Mouse (Mus musculus) intestine, embryonic 15.5 days (tissue): ENCODE measurements at regions not wholly inside any gene's neighbourhood (a gene's known extent, or its start where the extent isn't known, plus 50 kb on each side); places are given as distances from the start of the nearest gene placed in this dataset.

Experiments
- ATAC-seq: fragments of 200-750 bp; cut with Nextera tagmentation; 2 replicates; pipeline ENCODE4 v1.8.0; 2017; ENCODE audit warnings: moderate TSS enrichment, moderate library complexity
- H3K27ac ChIP-seq: fragments of 300-500 bp; sonication (generic); 2 replicates; pipeline ENCODE4 v1.5.1; 2015; ENCODE audit warnings: mild to moderate bottlenecking, inconsistent platforms
- H3K27me3 ChIP-seq: fragments of 300-500 bp; sonication (generic); replicated peaks from 2 replicates; pipeline ENCODE4 v1.6.1; 2015; ENCODE audit warnings: inconsistent platforms
- H3K36me3 ChIP-seq: fragments of 300-500 bp; sonication (generic); 2 replicates; pipeline ENCODE4 v1.6.1; 2015; ENCODE audit warnings: inconsistent platforms
- H3K4me1 ChIP-seq: fragments of 300-500 bp; sonication (generic); replicated peaks from 2 replicates; pipeline ENCODE4 v1.6.1; 2015; ENCODE audit warnings: inconsistent platforms
- H3K4me2 ChIP-seq: fragments of 300-500 bp; sonication (generic); replicated peaks from 2 replicates; pipeline ENCODE4 v1.6.1; 2015; ENCODE audit warnings: mild to moderate bottlenecking, inconsistent platforms
- H3K4me3 ChIP-seq: fragments of 300-500 bp; sonication (generic); replicated peaks from 2 replicates; pipeline ENCODE4 v1.5.1; 2015; ENCODE audit warnings: inconsistent platforms
- H3K9ac ChIP-seq: fragments of 300-500 bp; sonication (generic); 2 replicates; pipeline ENCODE4 v1.6.1; 2015; ENCODE audit warnings: inconsistent platforms
- H3K9me3 ChIP-seq: fragments of 300-500 bp; sonication (generic); 2 replicates; pipeline ENCODE4 v1.6.1; 2016; ENCODE audit warnings: inconsistent platforms
- WGBS: fragments of 180-500 bp; shearing (Covaris S2); methylation state at CpG from one replicate; pipeline ENCODE4 v1.1.7; 2015; 5-methylcytosine and 5-hydroxymethylcytosine counted together

DNA sequence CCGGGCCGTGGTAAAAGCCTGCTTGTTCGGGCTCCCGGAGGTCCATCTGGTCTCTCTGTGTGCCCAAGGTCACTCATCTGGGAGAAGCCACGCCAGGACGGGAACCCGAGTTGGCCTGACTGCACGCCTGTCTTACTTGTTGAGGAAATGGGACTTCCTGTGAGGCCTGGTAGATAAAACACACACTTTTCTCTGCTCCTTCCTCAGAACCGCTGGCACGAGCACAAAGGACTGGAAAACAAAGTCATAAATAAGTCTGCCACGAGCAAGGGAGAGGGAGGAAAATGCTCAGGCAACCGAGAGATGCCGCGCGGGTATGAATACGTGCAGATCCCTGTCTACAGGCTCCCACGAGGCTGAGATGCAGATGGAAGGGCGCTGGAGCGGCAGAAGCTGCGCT is 131.6 kb downstream of the Rybp start:
- no peak for ATAC-seq
- 0 out of 2 replicates have a peak overlapping the region, but pooled peaks have one; percentile 9 for H3K27ac ChIP-seq
- H3K4me2 ChIP-seq = 0 out of 2 replicates have a peak overlapping the region, but pooled peaks have one; percentile 7
- H3K27me3 ChIP-seq = no peaks in the 10 kb centered on the region
- WGBS = 36% methylated on average over 20 of the region's 20 CpGs
- peaks cover 28% of the 10 kb centered on the region for H3K4me1 ChIP-seq
- no peak overlapping the region for H3K4me3 ChIP-seq
- H3K9ac ChIP-seq = no peak overlapping the region
- no peaks in the 10 kb centered on the region for H3K36me3 ChIP-seq
- no peaks in the 10 kb centered on the region for H3K9me3 ChIP-seq

DNA sequence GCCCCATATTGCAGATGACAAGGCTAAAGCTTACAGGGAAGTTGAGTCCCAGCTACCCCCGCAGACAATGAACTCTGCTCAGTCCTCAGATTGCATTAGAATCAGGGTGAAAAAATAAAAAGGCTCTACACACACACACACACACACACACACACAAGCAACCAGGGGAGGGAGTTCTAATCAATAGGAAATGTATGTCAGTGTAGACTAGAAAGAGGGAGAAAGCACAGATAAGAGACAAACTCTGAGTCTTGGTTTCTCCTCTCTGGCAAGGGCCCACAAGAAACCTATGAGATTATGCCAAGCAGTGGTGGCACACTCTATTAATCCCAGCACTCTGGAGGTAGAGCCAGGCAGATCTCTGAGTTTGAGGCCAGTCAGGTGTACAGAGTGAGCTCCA is 135.8 kb downstream of the Rybp start:
- WGBS = 89% methylated on average over 1 of the region's 1 CpGs

DNA sequence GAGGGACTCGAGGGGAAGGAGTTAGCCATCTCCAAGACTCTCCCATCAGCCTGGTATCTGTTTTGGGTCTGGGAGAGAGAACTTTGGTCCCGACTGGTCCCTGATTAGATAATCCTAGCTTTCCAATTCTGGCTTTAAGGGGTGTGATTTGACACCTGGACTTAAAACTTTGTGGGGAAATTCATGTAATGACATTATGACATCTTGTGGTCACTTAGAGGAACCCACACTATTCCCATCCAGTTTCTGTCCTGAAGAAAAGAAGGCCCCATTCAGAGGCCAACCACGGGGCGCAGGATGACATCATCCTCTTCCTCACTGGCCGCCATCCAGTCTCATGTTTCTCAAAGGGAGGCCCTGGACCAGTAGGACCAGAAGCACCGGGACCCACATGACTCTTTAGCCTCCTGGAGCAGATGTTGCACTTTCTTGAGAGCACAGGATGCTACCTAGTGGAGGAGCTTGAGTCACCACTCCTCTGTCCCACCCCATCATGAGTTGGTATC is 136.5 kb downstream of the Rybp start:
- H3K4me1 ChIP-seq = peaks cover 16% of the 10 kb centered on the region
- H3K9ac ChIP-seq = no peak overlapping the region
- 58% methylated on average over 6 of the region's 6 CpGs for WGBS
- H3K27ac ChIP-seq = no peak overlapping the region
- no peaks in the 10 kb centered on the region for H3K27me3 ChIP-seq
- no peaks in the 10 kb centered on the region for H3K9me3 ChIP-seq
- H3K36me3 ChIP-seq = no peaks in the 10 kb centered on the region
- H3K4me2 ChIP-seq = no peak overlapping the region
- H3K4me3 ChIP-seq = no peak overlapping the region
- ATAC-seq = no peak

More for the DNA sequence above, 135.8 kb downstream of the Rybp start:
- no peaks in the 10 kb centered on the region for H3K27me3 ChIP-seq
- H3K4me3 ChIP-seq = no peak overlapping the region
- no peaks in the 10 kb centered on the region for H3K36me3 ChIP-seq
- no peak overlapping the region for H3K27ac ChIP-seq
- no peak overlapping the region for H3K4me2 ChIP-seq
- no peak for ATAC-seq
- no peaks in the 10 kb centered on the region for H3K9me3 ChIP-seq
- peaks cover 12% of the 10 kb centered on the region; the same call in 1 of the 2 replicates for H3K4me1 ChIP-seq
- no peak overlapping the region for H3K9ac ChIP-seq

DNA sequence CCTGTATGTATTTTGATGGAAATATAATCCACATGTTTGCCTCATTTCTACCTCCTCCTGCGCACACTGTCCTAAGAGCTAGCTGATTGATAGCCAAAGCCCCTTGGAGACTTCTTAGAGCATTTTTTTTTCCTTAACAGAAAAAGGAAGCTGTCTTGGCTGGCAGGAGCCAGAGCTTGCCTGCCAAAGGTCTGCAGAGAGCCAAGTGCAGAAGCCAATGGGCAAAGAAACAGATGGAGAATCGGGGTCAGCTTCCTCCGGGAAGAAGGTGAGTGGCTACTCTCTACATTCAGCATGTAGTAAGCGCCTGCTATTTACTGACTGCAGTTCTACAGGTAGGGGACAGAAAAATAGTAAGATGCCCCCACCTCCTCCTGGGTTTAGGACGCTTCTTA is 137.8 kb downstream of the Rybp start:
- Histone ChIP-seq H3K9me3 (no peaks in the 10 kb centered on the region), H3K4me2 (no peak overlapping the region), H3K4me3 (no peak overlapping the region), H3K27ac (no peak overlapping the region), H3K36me3 (no peaks in the 10 kb centered on the region), H3K27me3 (no peaks in the 10 kb centered on the region), H3K9ac (no peak overlapping the region), H3K4me1 (peaks cover 23% of the 10 kb centered on the region)
- 71% methylated on average over 5 of the region's 5 CpGs for WGBS
- no peak for ATAC-seq

DNA sequence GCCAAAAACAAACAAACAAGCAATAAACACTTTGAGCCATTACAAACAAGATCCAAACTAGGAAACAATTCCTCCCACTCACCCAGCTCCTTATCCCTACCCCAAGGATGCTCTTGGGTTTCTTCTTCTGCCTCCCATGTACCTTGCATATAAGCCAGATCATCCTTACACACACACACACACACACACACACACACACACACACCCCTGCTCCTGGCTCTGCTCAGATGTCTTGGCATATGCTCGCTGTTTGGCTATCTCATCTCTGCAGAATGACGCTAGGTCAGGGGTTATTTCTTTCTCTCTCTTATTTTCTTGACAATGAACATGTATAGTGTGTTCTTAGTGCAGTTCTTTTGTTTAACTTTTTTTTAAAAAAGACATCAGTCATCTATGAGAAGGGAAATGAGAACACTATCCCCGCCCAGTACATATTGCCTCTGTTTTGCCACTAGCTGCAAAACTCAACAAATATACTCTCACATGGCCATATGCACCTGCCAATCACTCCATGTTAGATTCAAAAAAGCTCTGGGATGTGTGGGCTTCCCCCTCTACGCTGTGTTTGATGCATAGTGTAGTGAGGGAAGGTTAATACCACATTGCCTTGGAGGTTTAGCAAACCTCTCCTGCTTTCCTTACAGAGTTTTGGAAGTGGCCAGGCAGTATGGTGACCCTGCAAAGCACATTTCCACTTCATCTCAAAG is 138.4 kb downstream of the Rybp start:
- Histone ChIP-seq H3K27me3 (no peaks in the 10 kb centered on the region), H3K9me3 (no peaks in the 10 kb centered on the region), H3K4me1 (peaks cover 29% of the 10 kb centered on the region), H3K4me2 (no peak overlapping the region), H3K9ac (no peak overlapping the region), H3K36me3 (no peaks in the 10 kb centered on the region), H3K27ac (no peak overlapping the region), H3K4me3 (no peak overlapping the region)
- no peak for ATAC-seq
- WGBS = 63% methylated on average over 4 of the region's 4 CpGs

DNA sequence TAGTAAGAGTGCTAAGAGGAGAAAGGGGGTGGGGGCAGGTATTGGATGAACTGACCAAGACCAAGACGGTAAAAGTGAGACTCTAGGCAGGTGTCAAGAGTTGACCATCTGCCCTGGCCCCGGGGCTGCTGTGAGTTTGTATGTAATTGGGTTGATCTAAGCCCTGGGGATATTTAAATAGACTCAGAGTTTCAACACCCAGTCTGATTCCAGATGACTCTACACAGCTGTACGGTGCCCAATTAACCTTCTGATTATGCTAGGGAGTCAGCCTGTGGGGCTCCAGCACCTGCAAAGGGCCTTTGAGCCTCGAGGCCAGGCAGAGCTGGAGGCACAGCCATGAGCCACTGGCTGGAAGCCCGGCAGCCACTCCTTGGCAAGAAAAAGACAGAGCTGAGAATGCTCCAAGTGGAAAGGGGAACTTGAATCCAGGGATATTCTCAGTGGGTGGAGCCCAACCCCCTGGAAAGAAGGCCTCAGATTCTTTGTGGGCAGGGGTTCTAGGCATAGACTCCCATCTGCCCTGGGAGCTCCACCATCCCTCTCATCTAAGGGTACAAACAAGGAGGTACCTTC is 140.8 kb downstream of the Rybp start:
- Histone ChIP-seq H3K4me1 (peaks cover 36% of the 10 kb centered on the region), H3K27me3 (no peaks in the 10 kb centered on the region), H3K36me3 (no peaks in the 10 kb centered on the region), H3K9ac (no peak overlapping the region), H3K4me3 (no peak overlapping the region), H3K27ac (no peak overlapping the region), H3K4me2 (no peak overlapping the region), H3K9me3 (no peaks in the 10 kb centered on the region)
- ATAC-seq = no peak
- WGBS = 49% methylated on average over 5 of the region's 5 CpGs

DNA sequence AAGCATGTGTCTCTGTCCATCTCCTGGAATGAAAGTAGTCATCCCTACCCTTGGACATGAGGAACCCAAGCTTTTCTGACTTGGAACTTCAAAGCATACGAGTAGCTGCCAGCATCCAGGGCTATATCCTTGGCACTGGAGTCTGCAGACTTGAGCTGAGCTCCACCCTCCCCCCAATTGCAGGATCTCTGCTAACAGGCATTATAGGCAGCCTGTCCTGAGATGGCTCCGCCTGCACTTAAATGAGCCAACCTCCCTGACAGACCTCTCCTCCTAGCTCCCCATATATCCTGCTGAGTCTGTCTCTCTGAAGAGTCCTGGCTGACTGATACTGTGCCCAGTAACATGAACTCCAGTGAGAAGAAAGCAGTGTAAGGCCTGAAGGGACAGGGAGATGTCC is 141.4 kb downstream of the Rybp start:
- WGBS = 74% methylated on average over 2 of the region's 2 CpGs
- ATAC-seq = no peak

DNA sequence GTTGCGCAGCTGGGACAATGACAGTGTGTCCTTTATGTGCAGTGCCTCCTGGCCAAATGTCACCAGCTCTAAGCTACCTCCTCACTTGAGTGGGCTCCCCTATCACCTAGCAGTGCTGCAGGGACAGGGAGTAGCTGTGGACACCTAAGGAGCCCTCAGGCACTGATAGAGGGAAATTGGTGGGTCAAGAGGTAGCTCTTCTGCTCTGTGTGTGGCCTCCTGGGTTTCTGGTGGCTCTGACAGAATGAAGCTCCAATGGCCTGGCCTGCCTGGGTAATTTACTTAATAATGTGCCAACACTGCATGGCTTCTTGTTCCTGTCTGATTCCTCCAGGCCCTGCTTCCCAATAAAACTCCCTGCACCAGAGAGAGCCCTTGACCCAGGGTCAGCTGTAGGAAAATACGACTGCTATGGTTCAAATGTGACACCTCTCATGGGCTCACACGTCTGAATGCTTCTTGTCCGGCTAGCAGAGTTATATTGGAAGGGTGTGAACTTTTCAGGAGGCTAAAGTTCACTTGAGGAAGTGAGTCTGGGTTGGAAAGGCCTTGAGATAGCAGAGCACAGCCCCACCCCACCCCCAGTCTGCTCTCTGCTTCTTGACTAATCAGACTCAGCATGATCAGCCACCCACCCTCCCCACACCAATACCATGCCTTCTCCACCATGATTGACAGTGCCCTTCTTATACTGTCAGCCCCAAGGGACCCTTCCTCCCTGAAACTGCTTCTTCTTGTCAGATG is 142.6 kb downstream of the Rybp start:
- peaks cover 38% of the 10 kb centered on the region for H3K4me1 ChIP-seq
- H3K4me3 ChIP-seq = no peak overlapping the region
- no peak overlapping the region for H3K9ac ChIP-seq
- no peaks in the 10 kb centered on the region for H3K36me3 ChIP-seq
- H3K4me2 ChIP-seq = peak overlapping the region; percentile 53; the same call in 1 of the 2 replicates
- no peaks in the 10 kb centered on the region for H3K27me3 ChIP-seq
- H3K9me3 ChIP-seq = no peaks in the 10 kb centered on the region
- WGBS = 51% methylated on average over 4 of the region's 4 CpGs
- H3K27ac ChIP-seq = peak overlapping the region; percentile 88
- peak; percentile 85 for ATAC-seq

More for the DNA sequence above, 141.4 kb downstream of the Rybp start:
- no peak overlapping the region for H3K9ac ChIP-seq
- H3K4me3 ChIP-seq = no peak overlapping the region
- no peaks in the 10 kb centered on the region for H3K36me3 ChIP-seq
- no peak overlapping the region for H3K4me2 ChIP-seq
- H3K4me1 ChIP-seq = peaks cover 36% of the 10 kb centered on the region
- H3K27ac ChIP-seq = no peak overlapping the region
- no peaks in the 10 kb centered on the region for H3K9me3 ChIP-seq
- H3K27me3 ChIP-seq = no peaks in the 10 kb centered on the region

DNA sequence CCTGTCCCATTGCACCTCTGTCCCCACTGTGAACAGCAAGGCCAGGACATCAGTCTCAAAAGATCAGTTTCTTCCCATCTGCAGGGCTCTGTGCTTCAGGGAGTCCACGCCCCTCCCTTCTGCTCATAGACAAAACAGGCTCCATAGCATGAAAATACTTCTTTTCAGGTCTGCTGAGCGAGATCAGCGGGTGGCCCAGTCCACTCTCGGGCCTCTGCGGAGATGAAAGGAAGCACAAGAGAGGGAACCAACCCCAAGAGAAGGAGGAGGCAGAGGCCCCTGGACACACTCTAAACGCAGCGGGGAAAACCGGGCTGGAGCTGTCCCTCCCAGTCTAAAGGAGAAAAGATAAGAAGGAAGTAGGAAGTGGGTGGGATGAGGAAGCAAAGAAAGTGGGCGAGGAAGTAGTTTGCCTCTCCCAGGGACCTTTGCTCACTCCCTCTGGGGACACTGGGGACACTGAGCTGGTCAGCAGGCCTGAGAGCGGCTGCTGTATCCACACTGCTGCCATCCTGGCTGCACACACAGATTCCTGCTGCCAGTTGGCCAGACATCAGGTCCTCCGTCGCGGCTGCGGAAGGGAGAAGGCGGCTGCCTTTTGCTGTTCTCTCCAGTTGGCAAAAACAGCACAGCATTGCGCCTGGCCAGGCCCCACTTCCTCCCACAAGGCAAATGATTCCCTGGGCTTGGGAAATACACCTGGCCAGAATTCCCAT is 143.5 kb downstream of the Rybp start:
- ATAC-seq = peak; percentile 44
- H3K4me1 ChIP-seq = peaks cover 38% of the 10 kb centered on the region
- H3K36me3 ChIP-seq = no peaks in the 10 kb centered on the region
- peak overlapping the region; percentile 2; the same call in 1 of the 2 replicates for H3K9ac ChIP-seq
- H3K4me2 ChIP-seq = peak overlapping the region; percentile 53
- no peaks in the 10 kb centered on the region for H3K27me3 ChIP-seq
- 12% methylated on average over 16 of the region's 16 CpGs for WGBS
- H3K9me3 ChIP-seq = no peaks in the 10 kb centered on the region
- H3K27ac ChIP-seq = peak overlapping the region; percentile 88
- H3K4me3 ChIP-seq = 0 out of 2 replicates have a peak overlapping the region, but pooled peaks have one; percentile 4

DNA sequence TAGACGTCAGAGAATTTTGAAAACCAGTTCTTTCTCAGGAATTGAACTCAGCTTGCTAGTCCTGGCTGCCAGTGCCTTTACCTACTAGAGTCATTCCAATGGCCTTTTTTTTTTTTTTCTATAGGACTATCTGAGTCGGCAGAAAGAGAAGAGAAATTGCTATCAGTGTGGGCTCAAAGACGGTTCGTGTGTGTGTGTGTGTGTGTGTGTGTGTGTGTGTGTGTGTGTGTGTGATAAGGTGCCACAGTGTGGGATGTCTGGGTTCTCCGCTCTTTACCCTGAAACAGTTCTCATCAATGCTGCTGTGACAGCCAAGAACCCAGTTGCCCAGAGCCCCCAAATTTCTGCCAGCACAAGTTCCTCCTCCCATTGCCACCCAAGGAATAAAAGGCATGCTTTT is 146.1 kb downstream of the Rybp start:
- Histone ChIP-seq H3K9ac (no peak overlapping the region), H3K27me3 (no peaks in the 10 kb centered on the region), H3K4me1 (peaks cover 32% of the 10 kb centered on the region), H3K27ac (no peak overlapping the region), H3K4me2 (no peak overlapping the region), H3K9me3 (no peaks in the 10 kb centered on the region), H3K36me3 (no peaks in the 10 kb centered on the region), H3K4me3 (no peak overlapping the region)
- 54% methylated on average over 5 of the region's 5 CpGs for WGBS
- ATAC-seq = no peak

DNA sequence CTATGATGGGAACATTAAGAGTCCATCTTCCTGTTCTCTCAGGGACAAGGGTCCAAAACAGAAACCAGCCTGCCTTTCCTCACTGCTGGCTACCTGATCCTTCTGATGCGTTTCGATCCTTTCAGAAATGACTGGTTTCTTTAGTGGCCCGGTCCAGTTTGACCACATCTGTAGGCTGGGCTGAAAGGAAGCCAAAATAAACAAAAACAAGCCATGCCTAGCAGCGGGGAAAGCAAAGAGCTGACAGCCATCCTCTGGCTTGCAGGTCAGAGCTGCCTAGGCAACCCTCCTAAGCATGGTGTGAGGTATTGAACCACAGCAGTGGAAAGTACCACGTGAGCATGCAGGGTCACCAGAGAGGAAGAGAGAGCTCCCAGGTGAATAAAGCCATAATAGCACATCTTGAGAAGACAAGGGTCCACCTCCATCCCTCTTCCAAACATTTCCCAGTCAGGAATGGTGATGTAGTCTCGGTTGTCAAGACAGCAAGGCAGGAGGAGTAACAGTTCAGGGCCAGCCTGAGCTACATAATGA is 146.6 kb downstream of the Rybp start:
- no peak for ATAC-seq

DNA sequence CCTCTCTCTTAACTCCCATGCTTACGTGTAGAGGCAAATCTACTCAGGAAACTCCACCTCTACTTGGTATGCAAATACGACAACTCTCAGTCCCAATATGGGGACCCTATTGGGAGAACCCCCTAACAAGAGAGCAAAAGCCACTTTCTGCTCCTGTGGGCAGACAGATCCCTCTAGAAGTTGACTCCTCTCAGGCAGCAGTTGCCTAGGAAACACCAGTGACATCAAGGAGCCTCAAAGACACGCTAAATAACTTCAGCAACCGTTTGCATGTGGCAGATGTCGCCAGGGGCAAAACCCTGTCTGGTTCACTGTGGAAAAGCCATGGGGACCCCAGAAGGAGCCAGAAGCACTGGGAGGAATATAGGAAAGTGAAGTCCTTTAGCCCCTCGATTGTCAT is 147.5 kb downstream of the Rybp start:
- Histone ChIP-seq H3K9me3 (no peaks in the 10 kb centered on the region), H3K36me3 (no peaks in the 10 kb centered on the region), H3K4me2 (no peak overlapping the region), H3K27ac (no peak overlapping the region), H3K4me3 (no peak overlapping the region), H3K9ac (no peak overlapping the region), H3K4me1 (peaks cover 18% of the 10 kb centered on the region), H3K27me3 (no peaks in the 10 kb centered on the region)
- WGBS = 66% methylated on average over 6 of the region's 6 CpGs
- no peak for ATAC-seq

More for the DNA sequence above, 146.6 kb downstream of the Rybp start:
- Histone ChIP-seq H3K9ac (no peak overlapping the region), H3K27ac (no peak overlapping the region), H3K36me3 (no peaks in the 10 kb centered on the region), H3K4me1 (peaks cover 26% of the 10 kb centered on the region), H3K27me3 (no peaks in the 10 kb centered on the region), H3K4me3 (no peak overlapping the region), H3K9me3 (no peaks in the 10 kb centered on the region), H3K4me2 (no peak overlapping the region)
- WGBS = 51% methylated on average over 6 of the region's 6 CpGs
